Mouse (Mus musculus) thymus, postnatal 14 days (tissue): ENCODE data around the gene Adgrv1.
"Not testable (repeated sequence)": the region's sequence is repeated elsewhere in the genome, so short reads cannot be mapped to it uniquely, and the experiment has no call there.

ENCODE experiments used
- DNase-seq: peaks from one replicate; pipeline ENCODE4 v3.0.0; 2021

Adgrv1 gene

DNA sequence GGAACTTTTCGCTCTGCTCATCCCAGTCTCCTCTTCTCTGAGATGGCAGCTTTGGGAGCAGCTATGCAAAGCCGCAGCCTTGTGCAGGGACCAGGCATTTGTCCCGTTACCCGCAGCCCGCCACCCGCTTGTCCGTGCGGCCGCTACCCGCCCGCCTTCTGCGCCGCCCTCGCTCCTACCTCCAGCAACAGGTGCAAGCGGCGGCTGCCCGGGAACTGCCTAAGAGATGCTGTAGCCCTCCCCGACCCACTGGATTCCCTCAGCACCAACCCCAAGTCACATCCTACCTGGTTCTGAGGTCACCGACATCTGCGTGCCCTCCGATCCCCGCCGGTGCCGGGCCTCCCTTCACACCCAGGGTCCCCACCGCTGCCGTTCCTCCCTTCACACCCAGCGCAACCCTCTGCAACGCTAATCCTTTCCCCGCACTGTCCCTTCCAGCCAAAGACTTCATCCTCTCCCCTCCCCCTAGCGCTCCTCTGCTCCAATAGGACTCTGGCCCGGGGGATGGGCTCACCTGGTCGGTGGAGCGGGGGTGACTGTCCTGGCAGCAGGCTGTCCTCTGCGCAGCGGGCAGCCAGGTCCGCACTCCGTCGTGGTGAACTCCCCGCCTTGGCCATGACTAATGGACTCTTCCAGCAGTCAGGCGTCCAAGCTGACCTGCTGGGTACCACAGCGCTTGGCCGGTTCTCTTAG, at the start of gene Adgrv1:
Gene Adgrv1, minus strand, starts transcription at position 435 of the 696 bp plus-strand sequence.
- DNase-seq = no peak

GRCm38 (mm10) chr13:81675333-81675732, 42.4 kb upstream of the Adgrv1 start:
- DNase-seq = no peak

- no peak for DNase-seq
Observed at GRCm38 (mm10) chr13:81667713-81668112, 34.8 kb upstream of the Adgrv1 start.

DNA sequence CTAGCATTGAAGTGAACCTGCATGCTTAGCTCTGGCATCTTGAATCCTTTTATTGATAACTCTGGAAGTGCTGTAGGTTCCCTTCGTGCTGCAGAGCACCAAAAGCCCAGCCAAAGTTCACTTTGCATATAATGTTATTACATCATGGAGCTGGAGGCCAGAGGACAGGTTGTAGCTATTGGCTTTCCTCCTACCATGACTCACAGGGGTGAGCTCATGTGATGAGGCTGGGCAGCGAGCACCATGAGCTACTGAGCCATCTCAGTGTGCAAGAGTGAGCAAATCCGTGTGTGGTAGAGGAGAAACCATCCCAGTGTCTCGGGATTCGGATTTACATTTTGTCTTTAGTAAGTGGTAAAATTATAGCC, 31.4 kb upstream of the Adgrv1 start:
- no peak for DNase-seq

DNA sequence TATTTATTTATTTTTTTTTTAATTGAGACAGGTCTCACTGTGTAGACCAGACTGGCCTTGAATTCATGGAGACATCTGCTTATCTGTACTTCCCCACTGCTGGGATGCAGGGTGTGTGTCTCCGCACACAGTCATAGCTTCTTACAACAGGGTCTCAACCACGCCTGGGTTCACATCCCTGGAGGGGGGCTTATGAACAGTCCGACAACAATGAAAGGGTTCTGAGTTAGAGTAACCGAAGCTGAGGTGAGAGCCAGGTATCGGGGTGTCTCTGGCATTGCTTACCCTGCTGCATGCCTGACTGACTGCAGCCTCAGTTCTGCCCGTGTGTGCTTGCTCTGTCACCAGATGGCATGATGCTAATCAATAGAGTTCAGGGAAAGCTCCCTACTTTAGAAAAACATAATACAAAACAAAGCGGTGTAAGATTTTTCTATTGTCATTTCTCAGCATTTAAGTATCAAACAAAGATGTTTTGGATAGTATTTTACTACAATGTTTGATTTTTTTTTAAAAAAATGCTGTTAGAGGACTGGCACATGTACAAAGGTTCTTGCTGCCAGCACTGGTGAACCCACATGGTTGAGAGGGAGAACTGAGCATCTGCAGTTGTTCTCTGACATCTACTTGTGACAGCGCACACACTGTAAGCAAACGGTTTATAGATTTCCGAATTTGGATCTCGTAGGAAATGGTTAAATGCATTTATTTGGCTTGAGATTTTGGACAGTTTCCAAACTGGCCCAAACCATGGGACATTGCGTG, 30.8 kb upstream of the Adgrv1 start:
- DNase-seq = no peak

DNA sequence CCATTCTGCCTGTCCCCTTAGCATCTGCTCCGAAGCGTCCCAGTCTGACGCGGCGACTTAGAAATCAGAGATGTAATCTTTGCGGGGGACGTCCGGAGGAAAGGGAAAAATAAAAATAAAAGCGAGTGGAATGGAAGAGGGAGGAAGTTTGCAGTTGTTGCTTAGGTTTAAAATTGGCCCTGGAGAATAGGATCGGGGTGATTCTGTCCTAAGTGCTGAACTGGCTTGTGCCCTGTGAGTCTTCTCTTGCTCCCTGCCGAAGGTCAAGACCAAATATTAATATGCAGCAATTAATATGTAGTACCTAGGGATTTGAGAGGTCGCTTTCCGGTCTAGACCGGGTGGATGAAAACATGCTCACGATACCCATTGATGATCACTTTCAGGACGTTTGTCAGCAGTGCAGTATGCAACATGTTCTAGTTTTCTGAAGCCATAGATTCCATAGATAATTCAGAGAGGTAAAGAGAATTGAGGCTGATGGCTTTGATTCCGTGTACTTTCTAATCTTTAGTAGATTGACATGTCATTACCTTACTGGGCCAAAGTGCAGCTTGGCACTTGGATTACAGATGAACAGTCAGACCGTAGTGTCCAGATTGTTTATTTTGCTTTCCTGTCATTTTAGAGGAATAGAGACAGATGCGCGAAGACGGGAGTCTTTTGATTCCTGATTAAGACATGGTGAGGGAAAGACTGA, 25.2 kb upstream of the Adgrv1 start:
- DNase-seq = no peak

DNA sequence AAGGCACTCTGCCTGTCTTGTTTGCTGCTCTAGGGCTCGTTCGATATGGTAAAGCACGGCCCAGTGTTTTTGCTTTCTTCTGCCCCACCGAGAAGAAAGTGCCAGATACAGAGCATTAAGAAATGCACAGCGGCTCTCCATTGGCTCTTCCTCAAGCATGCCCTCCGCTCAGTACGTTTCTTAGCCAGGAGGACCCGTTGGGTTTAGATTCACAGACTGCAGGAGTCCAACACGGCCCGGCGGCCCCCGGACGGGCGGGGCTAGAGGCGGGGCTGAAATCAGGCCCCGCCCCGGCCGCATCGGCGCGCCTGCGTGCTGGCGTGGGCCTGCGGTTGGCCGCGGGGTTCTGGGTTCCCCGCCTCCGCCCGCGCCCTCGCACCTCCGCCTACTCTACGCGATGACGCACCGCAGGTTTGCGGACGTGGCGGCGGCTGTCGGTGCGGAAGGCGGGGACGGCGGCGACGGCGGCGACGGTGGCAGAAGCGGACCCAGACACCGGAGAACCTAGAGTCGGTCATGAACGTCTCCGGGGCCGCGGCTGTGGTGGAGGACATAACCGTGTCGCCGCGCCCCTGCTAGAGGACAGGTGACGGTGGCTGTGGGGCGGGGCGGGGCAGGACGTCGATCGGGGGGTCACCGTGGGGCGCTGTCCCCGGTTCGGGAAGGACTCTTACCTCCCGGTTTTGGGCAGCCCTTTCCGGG, 24.5 kb upstream of the Adgrv1 start, which contains the start of gene Lysmd3:
Gene Lysmd3, plus strand, starts transcription at position 313 of the 702 bp plus-strand sequence.
- peak; percentile 94 for DNase-seq

GRCm38 (mm10) chr13:81657008-81657350, 24.0 kb upstream of the Adgrv1 start:
- no peak for DNase-seq

DNA sequence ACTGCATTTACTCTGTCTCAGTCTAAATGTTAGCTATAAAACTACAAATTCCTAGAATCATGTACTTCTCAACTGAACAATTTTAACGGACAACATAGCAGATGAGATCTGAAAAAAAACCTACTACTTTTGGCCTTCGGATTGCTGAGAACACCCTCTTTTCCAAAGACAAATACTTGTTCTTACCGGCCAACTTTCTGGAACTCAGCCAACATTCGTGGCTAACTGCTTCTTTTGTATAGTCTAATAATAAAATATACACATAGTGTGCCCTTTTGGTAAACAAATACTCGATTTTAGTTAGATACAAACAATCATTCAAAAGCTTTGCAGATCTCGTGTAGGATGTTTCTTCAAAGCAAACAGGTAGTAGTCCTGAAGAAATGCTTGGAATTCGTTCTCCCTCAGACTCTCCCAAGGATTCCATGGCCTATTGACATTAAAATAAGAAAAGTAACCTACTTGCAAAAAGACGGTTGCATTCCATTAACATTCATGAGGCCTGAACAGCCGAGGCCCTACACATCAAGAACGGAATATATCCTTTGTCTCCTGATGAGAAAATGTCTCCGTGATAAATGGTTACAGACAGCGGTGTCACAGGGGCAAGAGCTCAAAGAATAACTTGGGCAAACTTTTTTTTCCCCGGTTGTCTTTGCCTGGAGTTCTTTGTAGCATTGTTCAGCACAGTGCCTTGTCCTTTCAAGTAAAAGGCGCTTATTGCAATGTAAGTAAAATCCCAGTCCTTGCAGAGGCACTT, 23.3 kb upstream of the Adgrv1 start:
- DNase-seq = no peak

GRCm38 (mm10) chr13:81650382-81650781, 17.4 kb upstream of the Adgrv1 start:
- DNase-seq = not testable (repeated sequence)

DNA sequence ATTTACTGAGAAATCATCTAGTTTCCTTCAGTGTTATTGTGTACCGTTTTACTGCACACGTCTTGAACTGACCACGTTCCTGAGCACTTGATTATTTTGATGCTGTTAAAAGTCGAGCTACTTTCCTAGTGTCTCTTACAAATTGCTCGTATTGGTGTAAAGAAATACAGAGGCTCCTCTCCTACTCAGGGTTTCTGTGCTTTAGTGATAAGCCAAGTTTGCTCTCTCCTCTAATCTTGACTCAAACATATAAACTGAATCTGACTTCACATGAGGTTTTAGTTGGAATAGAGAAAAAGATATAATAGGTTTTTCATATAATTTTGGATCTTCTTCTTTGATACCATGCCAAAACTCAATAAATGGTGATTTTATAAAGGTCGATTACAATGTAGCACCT, 13.4 kb upstream of the Adgrv1 start:
- no peak for DNase-seq

- no peak for DNase-seq
Observed at GRCm38 (mm10) chr13:81644047-81644565, 11.2 kb upstream of the Adgrv1 start.

DNA sequence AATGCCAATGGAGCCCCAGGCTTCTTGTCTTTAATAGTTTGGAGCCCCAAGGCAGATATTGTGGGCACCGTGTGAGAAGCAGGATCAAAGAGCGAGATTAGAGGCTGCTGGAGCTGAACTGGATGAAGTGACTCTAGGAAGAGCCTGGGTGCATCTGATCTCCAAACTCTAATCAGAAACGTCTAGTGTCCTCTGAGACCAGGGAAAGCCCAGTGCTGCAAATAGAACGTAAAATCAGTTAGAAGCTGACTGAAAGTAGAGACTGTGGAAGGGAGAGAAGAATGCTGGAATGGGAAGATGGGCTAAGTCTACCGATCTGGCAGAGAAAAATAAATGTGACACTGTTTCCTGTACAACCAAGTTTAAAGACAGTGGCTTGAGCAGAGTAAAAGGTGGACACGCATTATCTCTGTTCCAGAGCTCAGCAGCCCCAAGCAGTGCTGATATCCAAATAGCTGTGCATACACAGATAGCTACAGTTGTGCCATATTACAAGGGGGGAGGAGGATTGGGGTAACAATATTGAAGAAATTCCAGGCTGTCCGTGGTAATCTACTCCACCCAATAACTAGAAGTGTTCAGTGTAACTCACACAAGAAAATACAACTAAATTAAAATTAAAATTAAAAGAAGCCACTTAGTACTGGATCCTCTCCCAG, 9.7 kb upstream of the Adgrv1 start:
- DNase-seq = no peak

DNA sequence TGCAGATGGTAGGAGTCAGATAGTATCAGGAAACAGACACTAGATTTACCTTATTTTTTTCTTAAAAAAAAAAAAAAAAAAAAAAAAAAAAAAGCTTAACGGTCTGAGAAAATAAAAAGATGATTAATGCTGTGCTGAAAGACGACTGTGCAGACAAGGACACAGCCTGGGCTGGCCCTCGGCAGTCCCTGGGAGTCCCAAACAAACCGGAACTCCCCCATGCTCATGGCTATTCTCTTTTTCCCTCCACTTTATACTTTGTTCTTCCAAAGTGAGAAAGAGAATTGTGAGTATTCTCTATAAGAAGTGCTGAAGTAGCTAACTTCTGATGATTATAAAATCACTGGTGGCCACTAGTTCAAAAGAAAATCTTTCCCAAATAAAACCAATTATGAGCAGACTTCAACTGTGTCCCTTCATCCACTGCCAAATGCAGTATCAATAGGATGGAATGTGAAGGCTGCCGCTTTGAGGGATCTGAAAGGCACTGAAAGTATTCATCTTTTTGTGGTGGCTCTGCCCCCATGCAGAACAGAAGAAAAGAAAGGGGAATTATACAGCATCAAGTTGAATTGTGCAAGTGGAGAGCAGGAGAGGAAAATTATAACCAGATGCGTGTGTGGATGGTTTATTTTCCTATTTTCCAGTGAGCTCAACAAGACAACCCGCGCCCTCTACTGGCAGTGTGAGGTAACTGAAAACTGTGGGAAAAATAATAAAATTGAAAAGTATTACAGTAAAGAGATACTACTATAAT, 8.5 kb upstream of the Adgrv1 start:
- DNase-seq = peak; percentile 36

GRCm38 (mm10) chr13:81640881-81641280, 7.9 kb upstream of the Adgrv1 start:
- DNase-seq = no peak

- no peak for DNase-seq
Observed at GRCm38 (mm10) chr13:81639624-81640023, 6.7 kb upstream of the Adgrv1 start.

- DNase-seq = no peak
Observed at GRCm38 (mm10) chr13:81630566-81630965, 2.4 kb downstream of the Adgrv1 start.

GRCm38 (mm10) chr13:81629395-81629794, 3.6 kb downstream of the Adgrv1 start:
- DNase-seq = no peak

GRCm38 (mm10) chr13:81628631-81629190, 4.2 kb downstream of the Adgrv1 start:
- no peak for DNase-seq

DNA sequence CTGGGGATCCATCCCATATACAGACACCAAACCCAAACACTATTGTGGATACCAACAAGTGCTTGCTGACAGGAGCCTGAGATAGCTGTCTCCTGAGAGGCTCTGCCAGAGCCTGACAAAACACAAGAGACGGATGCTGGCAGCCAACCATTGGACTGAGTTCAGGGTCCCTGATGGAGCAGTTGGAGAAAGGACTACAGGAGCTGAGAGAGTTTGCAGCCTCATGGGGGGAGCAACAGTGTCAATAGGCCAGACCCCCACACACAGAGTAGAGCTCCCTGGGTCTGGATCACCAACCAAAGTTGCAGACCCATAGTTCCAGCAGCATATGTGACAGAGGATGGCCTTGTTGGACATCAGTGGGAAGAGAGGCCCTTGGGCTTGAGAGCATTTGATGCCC, 5.1 kb downstream of the Adgrv1 start:
- not testable (repeated sequence) for DNase-seq

DNA sequence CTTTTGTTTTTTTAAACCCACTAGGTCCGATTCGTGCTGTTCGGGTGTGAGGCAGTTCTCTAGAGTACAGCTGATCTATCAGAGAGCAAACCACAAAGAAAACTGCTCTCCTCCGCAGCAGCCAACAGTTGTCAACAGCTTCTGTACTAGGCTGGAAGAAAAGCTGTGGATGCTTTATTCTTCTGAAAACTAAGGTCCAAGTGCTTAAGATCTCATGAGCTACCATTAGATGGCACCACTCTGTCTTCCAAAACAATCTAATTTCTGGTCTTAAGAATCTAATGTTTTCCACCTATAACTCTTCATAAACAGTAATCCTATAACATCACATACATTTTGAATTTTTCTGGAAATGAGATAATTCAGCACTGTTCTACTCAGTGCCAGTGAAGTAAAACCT, 22.6 kb downstream of the Adgrv1 start:
- DNase-seq = no peak
